Mouse (Mus musculus): Measurements from ENCODE around the gene H2afb3.

DNA sequence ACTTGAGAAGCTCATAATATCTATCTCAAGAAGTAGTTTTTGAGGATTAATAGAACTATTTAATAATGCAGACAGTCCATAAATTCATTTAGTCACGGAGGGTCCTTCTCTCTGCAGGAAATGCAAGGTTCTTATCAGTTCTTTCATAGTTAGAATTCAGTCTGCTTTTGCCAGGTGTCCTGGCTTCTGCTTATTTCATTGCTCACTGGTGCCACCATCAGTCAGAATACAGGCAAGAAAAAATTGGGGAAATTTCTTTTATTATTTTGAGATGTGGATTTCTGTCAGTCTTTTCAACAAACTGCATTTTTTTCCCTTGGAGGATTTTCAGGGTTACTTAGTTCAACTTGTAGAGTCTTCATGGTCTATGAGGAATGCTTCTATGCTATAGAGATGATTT lies 25.4 kb downstream of the H2afb3 start:
- TF ChIP-seq POLR2A (IDR thresholded peaks at IDR 0.05; ENCODE audit: extremely low read depth, insufficient read depth, low read length): no peak
- no peak for TF ChIP-seq CTCF (IDR thresholded peaks at IDR 0.05; ENCODE audit: extremely low read depth, insufficient read depth, low read length)

Measured in cortical plate, adult 2 months (tissue).